In genomic region chrX:48208519-48209185, GRCm38 (mm10) we compare ENCODE assay signal across 8 mouse cellular contexts. TPM values are rescaled to one million over a fixed set of nuclear protein-coding genes. Genes with fewer than 3 reads are reported as not detected.
DNase-seq lines count a peak whose midpoint lies in the region; ATAC-seq lines count a peak whose summit lies in the region.

Gene Zdhhc9 (minus strand): TSS chrX:48208878.

- ATAC-seq in common myeloid progenitor, adult 5-6 weeks (replicated peaks; ENCODE audit: low read depth, poor library complexity, severe bottlenecking): peak; percentile 99

- H3K36me3 ChIP-seq in megakaryocyte, embryonic 14.5 days (replicated peaks; ENCODE audit: low read length): peaks cover 15% of the 10 kb centered on the region

- H3K9me3 ChIP-seq in megakaryocyte, embryonic 14.5 days: no peaks in the 10 kb centered on the region

- peak within 1 kb of the TSS; percentile 96 for H3K4me3 ChIP-seq in megakaryocyte, embryonic 14.5 days (replicated peaks)

- DNase-seq in ZHBTc4 (ENCODE audit: low read depth, low spot score): peak; percentile 91
- DNase-seq in gastrocnemius, adult 8-10 months (ENCODE audit: low spot score in 2 of 2): peak; percentile 64 to 69
- DNase-seq in hindlimb bud, embryonic 11.5 days (ENCODE audit: extremely low spot score, low read depth, low spot score): peak; percentile 63
- DNase-seq in left cerebral cortex, adult 8-10 months (ENCODE audit: low spot score in 2 of 2): peak; percentile 82 to 85
- DNase-seq in right cerebral cortex, postnatal 10 days (ENCODE audit: low spot score in 2 of 2): peak; percentile 93
- peak; percentile 74 for DNase-seq in urinary bladder, postnatal 25 days (ENCODE audit: low spot score)

- peaks cover 21% of the 10 kb centered on the region for H3K4me1 ChIP-seq in megakaryocyte, embryonic 14.5 days

- peaks cover 17% of the 10 kb centered on the region for H3K27me3 ChIP-seq in megakaryocyte, embryonic 14.5 days (replicated peaks)

RNA-seq across cellular contexts. Expression of gene Zdhhc9, which starts in this region (rescaled TPM):
- total RNA-seq in common myeloid progenitor, adult 5-6 weeks (2017): 6.8 and 8.4 TPM in 2 replicates
- total RNA-seq in gastrocnemius, adult 8-10 months (2022): 1 to 10 TPM; 7.8 to 9.6 (median 8.6) TPM
- 10 to 100 TPM; 45.9 to 53.5 (median 52.4) TPM for total RNA-seq in left cerebral cortex, adult 8-10 months (2022)
- 10.4 and 25.6 TPM in 2 replicates for polyA plus RNA-seq in megakaryocyte, embryonic 14.5 days (2012; ENCODE audit: insufficient read depth, low replicate concordance)

Comparison
In these comparisons a context has a peak if more than half of its experiments do, and no peak if none do; other contexts are left out.
1. Peak in every context shown above with its lines: DNase-seq, ATAC-seq and H3K4me3 ChIP-seq.